Mouse (Mus musculus) c-Kit-positive CD71-positive TER-119-positive erythroid progenitor cells, embryonic 14.5 days (primary cell): ENCODE data around the gene Slc9a1.

Experiments used
- DNase-seq: peaks from one replicate; pipeline ENCODE4 v3.0.0-alpha.2; 2013; ENCODE audit warnings: low spot score

Gene Slc9a1

DNA sequence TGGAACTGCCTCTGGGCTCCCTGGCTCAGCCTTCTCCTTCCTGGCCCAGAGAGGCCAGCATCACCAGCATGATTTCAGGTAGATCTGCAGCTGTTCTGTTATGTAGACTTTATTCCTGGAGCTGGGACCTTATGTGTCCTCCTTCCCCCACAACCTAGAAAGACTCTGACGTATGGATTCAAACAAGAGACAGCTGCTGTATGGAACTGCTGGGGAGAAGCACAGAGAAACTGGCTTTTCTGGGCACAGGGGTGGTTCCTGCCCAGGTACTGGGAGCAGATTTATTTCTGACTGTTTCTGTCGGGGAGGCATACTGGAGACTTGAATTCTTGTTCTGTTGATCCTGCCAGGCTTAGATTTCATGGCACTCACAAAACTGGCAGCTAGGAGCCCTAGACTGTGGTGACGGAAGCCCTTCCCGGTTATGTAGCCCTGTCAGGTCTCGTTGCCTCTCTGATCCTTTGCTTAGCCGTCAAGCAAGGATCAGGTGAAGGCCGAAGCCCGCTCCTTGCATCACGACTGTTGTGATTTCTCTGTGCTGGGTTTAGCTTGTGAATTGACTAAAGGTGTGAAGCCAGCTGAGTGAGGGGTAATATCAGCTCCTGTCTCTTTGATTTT lies 34.2 kb downstream of the Slc9a1 start:
- DNase-seq, result no peak

DNA sequence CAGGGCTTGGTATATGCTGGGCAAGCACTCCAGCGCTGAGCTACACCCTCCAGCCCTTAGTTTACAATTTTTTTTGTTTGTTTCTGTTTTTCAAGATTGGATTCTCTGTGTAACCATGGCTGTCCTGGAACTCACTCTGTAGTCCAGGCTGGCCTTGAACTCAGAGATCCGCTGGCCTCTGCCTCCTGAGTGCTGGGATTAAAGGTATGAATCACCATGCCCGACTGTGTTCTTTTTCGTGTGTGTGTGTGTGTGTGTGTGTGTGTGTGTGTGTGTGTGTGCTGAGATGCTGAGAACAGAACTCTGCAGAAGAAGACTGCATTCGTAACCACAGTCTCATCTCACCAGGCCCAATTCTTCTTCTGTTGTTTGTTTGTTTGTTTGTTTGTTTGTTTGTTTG lies 34.8 kb downstream of the Slc9a1 start:
- DNase-seq, result no peak

DNA sequence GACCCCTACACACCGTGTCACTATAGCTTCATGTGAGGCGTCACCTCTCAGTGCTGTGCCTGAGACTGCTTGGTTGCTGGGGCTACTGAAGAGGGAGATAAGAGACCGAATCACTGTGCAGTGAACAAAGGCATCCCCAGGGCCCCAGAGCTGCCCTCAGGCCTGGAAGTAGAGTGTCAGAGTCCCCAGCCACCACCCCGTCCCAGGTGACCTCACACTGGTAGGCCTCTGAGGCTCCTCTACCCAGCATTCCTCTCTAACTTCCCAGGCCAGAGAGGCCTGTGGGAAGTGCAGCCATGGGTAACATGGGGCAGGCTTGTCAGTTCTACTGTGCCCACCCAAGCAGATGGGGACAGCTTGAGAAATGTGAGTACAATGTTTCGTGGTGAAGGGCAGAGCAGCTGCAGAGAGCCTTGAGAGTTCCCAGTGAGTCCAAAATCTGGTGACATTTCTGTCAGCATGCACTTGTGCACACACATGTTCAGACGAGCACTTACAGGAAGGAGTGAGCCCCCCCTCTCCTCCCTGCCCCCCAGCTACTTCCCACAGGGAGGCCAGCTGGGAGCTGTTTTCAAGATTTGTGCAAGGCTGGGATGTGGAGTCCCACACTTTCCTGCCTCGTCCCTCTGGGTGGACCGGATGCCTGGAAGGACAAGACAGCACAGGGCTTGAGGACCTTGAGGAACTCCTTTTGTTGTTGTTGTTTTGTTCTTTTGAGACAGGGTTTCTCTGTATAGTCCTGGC lies 37.0 kb downstream of the Slc9a1 start:
- no peak for DNase-seq

DNA sequence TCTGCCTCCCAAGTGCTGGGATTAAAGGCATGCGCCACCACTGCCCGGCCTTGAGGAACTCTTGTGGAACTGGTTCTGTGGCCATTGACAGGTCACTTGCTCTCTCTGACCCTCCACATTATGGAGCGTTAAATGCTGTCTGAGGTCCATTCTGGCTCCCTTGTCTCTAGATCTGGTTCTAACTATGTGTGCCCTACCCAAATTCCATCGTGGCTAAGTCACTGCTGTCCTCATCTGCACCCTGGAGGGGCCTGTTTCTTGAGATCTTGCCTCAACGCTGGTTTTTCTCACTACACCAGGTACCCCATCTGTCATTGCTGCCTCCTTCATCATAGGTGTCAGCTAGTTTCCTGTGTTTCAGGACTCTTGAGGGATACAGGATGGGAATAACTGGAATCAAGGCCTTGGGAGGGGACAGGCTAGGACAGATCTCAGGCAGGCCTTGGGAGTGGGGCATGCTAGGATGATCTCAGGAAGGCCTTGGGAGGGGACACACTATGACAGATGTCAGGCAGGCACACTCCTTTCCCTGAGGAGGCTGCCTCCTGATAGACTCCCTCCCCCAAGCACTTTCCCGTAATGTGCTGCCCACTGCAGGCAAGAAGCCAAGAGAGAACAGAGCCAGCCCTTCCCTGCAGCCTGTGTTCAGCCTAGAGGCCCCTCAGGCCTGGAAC lies 37.7 kb downstream of the Slc9a1 start:
- no peak for DNase-seq

DNA sequence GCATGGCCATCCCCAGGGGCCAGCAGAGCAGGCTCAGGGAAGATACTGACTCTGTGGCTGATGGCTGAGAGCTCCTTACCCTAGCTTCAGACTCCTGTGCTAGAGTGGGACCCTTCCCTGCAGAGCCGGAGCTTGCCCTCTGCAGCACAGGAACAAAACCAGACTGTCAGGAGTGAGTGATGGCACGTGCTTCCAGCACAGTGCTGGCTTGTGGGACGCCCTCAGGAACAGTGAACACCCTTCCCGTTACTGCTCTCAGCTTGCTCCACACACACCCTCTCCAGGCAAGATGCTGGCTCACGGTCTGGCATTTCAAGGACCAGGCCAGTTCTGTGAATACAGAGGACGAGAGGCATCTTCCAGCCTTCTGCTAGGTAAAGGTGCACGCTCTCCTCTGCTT lies 38.5 kb downstream of the Slc9a1 start:
- DNase-seq, result no peak

DNA sequence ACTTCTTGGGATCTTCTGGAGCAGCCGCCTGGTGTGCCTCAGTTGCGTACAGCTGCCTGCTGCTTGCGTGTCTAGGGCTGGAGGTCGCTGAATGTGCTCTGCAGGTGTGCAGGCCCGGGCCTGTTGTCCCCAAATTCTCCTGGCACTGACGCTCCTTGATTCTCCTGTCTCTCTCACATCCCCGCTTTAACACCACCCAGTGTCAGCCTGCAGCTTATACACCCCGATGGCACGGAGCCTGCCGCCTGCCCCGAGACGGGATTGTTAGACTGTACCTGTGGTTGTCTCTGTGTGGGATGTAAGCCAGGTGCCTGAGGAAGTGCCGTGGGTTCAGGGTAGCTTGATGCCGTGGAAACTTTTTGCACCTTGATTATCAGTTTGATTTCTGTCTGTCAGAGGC lies 41.5 kb downstream of the Slc9a1 start:
- DNase-seq, result no peak

DNA sequence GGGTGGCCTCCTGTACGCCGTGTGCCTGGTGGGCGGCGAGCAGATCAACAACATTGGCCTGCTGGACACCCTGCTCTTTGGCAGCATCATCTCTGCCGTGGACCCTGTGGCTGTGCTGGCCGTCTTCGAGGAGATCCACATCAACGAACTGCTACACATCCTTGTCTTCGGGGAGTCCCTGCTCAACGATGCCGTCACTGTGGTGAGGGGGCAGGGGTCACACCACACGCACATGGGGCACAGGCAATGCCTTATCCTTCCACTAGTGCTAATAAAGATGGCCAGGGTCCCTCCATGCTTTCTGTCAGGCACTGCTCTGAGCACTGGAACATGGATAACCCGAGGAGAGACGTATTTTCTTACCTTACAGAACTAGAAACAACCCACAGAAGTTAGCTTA lies 42.6 kb downstream of the Slc9a1 start:
- DNase-seq, result no peak

DNA sequence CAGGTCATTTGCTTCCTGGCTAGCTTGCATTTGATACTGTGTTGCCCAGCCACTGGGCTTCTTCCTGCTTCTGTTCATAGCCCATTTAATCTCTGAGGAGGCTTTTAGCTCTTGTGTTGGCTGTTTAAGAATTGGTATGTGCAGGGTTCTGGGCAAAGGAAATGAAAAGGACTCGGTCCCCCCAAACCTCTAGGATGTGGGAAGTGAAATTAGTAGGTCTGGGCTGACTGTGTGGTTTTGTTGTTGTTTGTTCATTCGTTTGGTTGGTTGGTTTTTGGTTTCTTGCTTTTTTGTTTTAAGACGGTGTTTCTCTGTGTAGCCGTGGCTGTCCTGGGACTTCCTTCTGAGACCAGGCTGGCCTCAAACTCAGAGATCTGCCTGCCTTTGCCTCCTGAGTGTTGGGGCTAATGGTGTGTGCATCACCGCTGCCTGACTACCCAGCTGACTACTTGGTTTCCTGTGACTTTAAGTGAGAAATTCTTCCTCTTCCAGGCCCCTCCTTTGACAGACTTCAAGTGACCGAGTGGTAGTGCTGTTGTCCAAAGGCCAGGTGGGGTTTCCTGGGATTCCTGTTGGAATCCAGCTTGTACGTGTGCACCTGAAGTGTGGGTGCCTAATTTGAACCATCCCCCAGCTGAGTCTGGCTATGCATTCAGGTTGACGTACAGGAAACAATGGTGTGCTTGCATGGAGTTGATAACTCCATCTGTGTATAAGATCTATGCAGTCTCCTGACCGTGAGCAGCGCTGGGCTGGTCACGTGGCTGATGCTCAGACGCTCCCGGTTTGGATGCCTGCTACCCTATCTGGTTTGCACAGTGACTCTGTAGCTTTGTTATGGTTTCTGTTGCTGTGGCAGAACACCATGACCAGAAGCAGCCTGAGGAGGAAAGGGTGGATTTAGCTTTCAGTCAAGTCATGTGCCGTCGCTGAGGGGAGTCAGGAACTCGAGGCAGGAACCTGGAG lies 43.4 kb downstream of the Slc9a1 start:
- peak; percentile 59 for DNase-seq

DNA sequence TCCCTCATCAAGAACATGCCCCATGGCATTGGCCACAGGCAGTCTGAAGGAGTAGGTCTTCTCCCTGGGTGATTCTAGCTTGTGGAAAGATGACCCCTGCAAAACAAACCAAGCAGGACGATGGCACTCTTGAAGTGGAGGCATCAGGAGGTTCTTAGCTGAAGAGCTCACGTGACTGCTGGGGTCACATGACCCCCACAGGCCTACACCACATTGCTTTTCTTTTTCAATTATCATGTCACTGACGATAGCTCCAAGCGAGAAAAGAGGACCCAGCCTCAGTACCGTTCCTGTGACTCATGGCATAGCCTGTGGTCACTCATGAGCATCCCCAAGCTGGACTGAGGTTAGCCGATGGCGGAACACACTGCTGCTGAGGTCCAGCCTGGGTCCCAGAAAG lies 44.1 kb downstream of the Slc9a1 start:
- no peak for DNase-seq

DNA sequence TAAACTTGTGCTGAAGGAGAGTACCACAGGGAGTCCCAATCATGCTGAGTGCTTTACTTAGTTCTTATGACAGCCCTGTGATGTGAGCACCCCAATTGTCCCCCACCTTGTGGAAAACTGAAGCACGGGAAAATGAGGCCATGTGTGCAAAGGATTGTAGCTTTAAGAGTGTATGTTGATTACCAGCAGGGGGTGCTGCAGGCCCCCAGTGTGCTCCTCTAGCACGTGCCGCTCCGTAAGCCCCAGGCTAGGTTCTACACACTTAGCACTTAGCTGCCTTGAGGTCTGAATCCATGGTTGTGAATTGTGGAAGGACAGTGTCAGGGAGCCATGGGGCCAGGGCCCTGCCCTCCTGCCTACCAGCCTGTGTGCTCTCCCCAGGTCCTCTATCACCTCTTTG lies 45.4 kb downstream of the Slc9a1 start:
- peak; percentile 36 for DNase-seq

DNA sequence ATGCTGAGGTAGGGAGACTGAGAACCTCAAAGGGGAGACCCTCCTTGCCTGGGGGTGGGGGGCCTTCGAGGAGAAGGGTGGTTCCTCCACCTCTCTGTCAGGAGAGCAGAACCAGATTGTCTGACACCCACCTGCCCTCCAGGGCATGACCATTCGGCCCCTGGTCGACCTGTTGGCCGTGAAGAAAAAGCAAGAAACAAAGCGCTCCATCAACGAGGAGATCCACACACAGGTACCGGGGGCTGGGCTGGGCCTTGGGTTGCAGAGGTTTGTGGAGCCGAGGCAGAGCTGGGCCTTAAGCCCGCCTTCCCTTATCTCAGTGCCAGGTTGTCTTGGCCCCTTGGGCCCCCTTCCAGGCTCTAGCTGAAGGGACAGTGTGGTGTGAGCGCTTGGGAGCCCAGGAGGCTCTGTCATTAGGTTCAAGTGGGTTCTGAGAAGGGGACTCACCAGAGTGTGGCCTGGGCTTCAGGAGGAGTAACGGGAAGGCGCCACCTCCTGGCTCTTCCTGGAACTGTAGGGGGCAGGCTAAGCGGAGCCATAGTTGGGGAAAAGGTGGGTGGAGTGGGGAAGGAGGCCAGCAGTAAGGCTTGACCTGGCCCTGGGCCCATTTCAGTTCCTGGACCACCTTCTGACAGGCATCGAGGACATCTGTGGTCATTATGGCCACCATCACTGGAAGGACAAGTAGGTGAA lies 50.0 kb downstream of the Slc9a1 start:
- peak; percentile 53 for DNase-seq

DNA sequence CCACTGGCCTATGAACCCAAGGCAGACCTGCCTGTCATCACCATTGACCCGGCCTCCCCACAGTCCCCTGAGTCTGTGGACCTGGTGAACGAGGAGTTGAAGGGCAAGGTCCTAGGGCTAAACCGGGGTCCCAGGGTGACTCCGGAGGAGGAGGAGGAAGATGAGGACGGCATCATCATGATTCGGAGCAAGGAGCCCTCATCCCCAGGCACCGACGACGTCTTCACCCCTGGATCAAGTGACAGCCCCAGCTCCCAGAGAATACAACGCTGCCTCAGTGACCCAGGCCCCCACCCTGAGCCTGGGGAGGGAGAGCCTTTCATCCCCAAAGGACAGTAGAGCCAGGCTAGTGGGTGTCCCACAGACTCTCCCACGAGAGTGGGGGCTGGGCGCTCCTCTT lies 52.5 kb downstream of the Slc9a1 start:
- no peak for DNase-seq

DNA sequence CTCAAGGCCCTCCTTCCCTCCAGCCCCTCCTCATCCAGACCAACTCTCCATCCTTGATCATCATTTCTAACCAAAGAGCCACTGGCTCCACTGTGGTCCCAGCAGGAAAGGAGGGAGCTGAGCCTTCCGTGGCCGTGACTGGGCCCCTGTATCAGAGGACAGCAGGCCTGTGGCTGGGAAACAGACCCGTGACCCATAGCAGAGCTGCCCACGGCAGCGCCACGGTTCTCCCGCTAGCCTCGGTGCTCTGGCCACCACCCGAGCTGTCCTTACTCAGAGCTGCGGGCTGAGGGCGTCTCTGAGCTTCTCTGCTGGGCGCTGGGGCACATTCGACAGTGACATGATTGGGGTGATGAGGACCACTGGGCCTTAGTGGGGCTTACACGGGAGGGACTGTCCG lies 53.1 kb downstream of the Slc9a1 start:
- DNase-seq, result no peak

DNA sequence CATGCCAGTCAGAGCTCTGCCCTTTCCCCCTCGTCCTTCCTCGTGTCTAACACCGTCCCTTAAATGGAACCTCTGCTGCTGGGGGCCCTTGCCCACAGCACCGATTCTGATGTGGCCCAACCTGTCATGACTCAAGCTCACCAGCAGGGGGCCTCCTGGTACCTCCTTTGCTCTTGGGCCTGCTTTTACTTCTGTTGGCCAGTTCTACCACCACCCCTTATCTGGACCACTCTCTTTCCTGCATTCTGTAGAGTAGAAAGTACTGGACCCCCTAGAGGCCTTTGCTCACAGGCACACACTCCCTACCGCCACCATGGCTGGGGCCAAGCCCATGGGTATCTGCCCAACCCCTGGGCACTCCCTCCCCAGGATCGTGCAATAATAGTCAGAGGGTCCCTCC lies 53.6 kb downstream of the Slc9a1 start:
- peak; percentile 33 for DNase-seq

DNA sequence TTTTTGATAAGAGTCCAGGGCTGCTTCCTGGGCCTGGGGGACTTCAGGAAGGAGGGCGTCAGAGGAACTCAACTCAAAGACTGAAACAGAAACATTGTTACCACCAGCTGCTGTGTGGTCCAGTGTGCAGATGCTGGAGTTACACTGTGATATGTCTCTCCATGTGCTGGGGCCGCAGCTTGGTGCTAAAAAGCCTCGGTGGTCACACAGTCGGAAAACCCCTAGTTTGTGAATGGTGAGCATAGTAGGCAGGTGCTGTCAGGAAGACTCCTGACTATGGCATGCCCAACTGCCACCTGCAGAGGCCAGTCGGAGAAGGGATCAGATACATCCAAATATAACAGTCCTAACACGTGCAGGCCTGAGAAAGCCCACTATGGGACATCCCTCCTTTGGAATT lies 54.2 kb downstream of the Slc9a1 start:
- DNase-seq, result no peak

DNA sequence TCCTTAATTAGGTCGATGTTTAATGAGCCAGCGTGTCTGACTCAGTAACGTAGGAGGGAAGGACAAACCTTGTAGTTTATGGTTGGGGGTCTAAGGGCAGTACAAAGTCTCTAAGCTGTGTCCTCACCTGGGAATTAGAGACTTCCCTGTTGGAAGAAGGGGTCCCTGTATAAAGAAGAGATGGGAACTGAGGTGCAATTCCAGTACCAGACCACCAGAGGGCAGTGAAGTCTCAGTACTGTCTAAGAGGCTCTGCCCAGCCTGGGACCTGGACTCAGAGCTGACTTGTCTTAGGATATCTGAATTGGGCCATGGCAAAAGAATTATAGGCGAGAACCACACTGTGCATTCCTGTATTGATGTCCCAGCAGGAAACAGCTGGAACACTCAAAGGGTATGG lies 54.6 kb downstream of the Slc9a1 start:
- peak; percentile 58 for DNase-seq

DNA sequence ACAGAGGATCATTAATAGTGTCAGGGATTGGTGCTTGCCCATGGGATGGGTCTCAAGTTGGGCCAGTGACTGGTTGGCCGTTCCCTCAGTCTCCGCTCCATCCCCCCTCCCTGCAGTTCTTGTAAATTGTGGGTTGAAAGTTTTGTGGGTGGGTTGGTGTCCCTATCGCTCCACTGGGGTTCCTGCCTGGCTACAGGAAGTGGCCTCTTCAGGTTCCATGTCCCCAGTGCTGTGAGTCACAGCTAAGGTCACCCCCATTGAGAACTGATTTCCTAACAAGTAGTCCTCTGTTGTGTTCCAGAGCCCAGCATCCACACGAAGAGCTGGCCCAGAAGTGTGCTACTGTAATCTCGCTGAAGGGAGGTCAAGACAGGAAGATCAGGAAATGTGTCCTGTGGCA lies 56.6 kb downstream of the Slc9a1 start:
- DNase-seq, result no peak

DNA sequence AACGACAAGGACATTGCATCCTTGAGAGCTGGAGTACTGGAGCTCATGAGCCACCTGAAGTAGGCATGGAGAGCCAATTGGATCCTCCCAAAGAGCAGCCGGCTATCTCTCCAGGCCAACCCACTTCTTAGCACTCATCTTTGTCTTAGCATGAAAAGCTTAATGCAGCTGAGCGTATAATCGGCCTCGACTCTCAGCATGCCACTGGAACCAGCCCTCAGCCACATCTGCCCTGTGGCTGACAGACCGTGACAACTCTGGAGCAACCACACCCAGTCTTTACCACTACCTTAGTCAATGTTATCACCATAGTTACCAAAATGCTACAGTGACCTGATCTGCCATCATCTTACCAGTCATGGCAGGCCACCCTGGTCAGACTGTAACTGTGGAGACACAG lies 62.0 kb downstream of the Slc9a1 start:
- no peak for DNase-seq

DNA sequence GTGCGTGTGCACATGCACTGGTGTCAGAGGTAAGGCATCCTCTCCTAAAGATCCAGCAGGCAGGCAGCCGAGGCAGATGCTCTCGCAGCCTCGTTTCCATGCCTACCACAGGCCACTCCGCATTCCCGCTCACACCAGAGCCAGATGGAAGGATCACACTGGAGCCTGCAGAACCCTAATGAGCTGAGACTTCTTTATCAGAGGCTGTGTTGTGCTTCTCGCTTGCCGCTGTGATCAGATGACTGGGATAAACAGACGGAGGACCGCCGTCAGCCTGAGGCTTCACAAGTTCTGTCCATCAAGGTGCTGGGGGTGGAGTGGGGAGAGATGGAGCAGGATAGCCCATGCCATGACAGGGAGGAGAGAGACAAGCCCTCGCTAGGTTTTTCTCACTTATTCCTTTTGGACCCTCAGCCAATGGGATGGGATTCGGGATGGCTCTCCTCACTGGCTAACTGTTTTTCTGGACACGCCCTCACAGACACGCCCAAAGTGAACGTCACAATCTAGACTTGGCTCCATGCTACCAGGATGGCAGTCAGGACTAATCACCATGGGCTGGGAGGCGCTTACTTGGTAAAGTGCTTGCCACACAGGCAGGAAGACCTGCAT lies 63.2 kb downstream of the Slc9a1 start:
- DNase-seq, result peak; percentile 61

DNA sequence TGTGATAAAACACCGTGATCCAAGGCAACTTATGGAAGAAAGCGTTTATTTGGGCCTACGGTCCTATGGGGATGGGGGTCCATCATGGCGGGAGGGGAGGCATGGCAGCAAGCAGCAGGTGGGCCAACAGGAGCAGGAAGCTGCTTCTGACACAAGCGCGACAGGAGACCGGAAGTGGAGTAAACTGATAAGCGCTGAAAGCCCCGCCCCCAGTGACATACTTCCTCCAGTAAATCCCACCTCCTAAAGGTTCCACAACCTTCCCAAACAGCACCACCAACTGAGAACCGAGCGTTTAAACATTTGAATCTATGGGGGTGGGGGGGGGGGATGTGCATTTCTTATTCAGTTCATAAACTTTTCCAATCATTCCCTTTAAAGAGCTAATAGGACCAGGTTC lies 66.4 kb downstream of the Slc9a1 start:
- no peak for DNase-seq
